Mouse (Mus musculus): Measurements from ENCODE around the gene Tomm40. TPM values are rescaled to one million over a fixed set of nuclear protein-coding genes. Genes with fewer than 3 reads are reported as not detected.

The Tomm40 gene
- polyA plus RNA-seq, 1 experiment: 112 TPM

DNA sequence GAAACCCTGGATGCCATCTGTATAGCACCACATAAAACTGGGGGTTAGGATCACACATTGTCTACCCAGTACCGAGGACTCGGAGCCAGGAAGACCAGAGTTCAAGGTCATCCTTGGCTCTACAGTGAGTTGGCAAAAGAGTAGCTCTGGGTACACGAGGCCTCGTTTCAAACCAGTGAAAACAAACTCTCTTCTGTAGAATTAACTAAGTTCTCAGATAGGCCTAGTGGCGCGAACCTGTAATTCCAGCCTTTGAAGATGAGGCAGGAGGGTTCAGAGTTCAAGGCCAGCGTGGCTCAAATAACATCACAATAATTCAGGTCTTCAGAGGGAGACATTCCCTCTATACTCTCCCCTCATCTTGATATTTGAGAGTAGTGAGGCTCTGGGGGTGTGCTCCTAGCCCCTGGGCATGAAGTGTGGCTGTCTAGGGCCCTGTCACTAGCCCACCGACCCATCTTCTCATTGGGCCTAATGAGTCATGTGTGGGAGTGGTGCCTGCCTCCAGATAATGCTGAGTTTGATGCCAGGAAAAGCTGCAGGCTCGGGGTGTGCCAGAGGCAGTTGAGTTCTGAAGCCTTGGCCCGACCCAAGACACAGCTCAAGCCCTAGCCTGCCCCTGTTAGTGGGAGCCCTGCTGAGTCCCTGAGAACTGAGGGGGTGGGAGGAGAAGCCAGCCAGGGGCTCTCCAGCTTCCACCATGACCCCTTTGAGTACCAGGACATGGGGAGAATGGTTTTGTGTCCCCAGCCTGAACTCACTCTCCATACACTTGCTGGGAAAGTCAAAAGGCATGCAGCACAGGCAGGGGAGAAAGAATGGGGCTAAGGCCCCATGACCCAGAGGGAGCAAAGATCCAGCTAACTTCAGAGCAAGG is 20.7 kb downstream of the Tomm40 start:
- H3K36me3 ChIP-seq (ENCODE audit: control insufficient read depth, insufficient read depth): no peaks in the 10 kb centered on the region
- no peaks in the 10 kb centered on the region for H3K27me3 ChIP-seq (ENCODE audit: control insufficient read depth, insufficient read depth, insufficient read length)
- no peaks in the 10 kb centered on the region for H3K79me2 ChIP-seq (ENCODE audit: control insufficient read depth, insufficient read depth)
- no peak overlapping the region for H3ac ChIP-seq (ENCODE audit: control insufficient read depth, insufficient read length)
- H3K4me3 ChIP-seq: no peak overlapping the region
- TF ChIP-seq MYOG (IDR thresholded peaks at IDR 0.05; ENCODE audit: control insufficient read depth in 1 of 3, insufficient read depth in 1 of 3, insufficient read length in 2 of 3, low read depth in 2 of 3) (no peak), E2F4 (IDR thresholded peaks at IDR 0.05; ENCODE audit: insufficient read depth) (no peak), MAX (IDR thresholded peaks at IDR 0.05; ENCODE audit: low read depth) (no peak), POLR2A (IDR thresholded peaks at IDR 0.05; ENCODE audit: insufficient read length, low read depth) (no peak), USF1 (IDR thresholded peaks at IDR 0.05; ENCODE audit: low read depth) (no peak), POLR2AphosphoS2 (IDR thresholded peaks at IDR 0.05; ENCODE audit: insufficient read length, low read depth) (no peak), MYOD1 (IDR thresholded peaks at IDR 0.05; ENCODE audit: control insufficient read depth in 1 of 3, insufficient read length in 2 of 3, low read depth in 2 of 3) (no peak), TCF12 (IDR thresholded peaks at IDR 0.05; ENCODE audit: insufficient read depth, poor library complexity, severe bottlenecking) (no peak), REST (IDR thresholded peaks at IDR 0.05; ENCODE audit: insufficient read depth, insufficient read length) (no peak), CEBPB (IDR thresholded peaks at IDR 0.05; ENCODE audit: insufficient read depth, poor library complexity, severe bottlenecking) (no peak), TCF3 (IDR thresholded peaks at IDR 0.05; ENCODE audit: insufficient read length, low read depth) (no peak), SRF (IDR thresholded peaks at IDR 0.05; ENCODE audit: control insufficient read depth, insufficient read length, low read depth) (no peak)
- H3K4me2 ChIP-seq (ENCODE audit: low read depth): no peak overlapping the region

DNA sequence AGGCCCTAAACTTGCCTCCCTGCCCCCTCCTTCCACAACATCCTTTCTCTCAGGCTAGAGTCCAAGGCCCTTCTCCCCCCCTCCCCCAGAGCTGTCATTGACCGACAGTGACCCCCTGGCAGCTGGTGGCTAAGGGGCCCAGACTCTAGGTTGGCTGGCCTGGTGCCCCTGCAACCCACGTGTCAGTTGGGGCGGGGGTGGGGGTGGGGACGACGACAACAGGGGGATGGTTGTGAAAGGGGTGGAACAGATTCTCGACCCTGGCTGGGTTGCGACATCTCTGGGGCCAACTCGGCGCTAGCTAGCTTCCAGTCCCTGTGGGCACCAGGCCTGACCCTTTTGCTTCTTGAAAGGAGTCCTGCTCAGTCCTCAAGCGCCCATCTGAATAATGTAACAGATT is 21.8 kb downstream of the Tomm40 start:
- no peaks in the 10 kb centered on the region for H3K79me2 ChIP-seq (ENCODE audit: control insufficient read depth, insufficient read depth)
- peaks cover 6% of the 10 kb centered on the region for H3K27me3 ChIP-seq (ENCODE audit: control insufficient read depth, insufficient read depth, insufficient read length)
- no peaks in the 10 kb centered on the region for H3K36me3 ChIP-seq (ENCODE audit: control insufficient read depth, insufficient read depth)
- H3K4me3 ChIP-seq: no peak overlapping the region
- H3K4me2 ChIP-seq (ENCODE audit: low read depth): no peak overlapping the region
- H3ac ChIP-seq (ENCODE audit: control insufficient read depth, insufficient read length): no peak overlapping the region
- TF ChIP-seq CEBPB (IDR thresholded peaks at IDR 0.05; ENCODE audit: insufficient read depth, poor library complexity, severe bottlenecking): 0 out of 2 replicates have a peak, but pooled peaks have one; percentile 38
- no peak for TF ChIP-seq SRF (IDR thresholded peaks at IDR 0.05; ENCODE audit: control insufficient read depth, insufficient read length, low read depth)

DNA sequence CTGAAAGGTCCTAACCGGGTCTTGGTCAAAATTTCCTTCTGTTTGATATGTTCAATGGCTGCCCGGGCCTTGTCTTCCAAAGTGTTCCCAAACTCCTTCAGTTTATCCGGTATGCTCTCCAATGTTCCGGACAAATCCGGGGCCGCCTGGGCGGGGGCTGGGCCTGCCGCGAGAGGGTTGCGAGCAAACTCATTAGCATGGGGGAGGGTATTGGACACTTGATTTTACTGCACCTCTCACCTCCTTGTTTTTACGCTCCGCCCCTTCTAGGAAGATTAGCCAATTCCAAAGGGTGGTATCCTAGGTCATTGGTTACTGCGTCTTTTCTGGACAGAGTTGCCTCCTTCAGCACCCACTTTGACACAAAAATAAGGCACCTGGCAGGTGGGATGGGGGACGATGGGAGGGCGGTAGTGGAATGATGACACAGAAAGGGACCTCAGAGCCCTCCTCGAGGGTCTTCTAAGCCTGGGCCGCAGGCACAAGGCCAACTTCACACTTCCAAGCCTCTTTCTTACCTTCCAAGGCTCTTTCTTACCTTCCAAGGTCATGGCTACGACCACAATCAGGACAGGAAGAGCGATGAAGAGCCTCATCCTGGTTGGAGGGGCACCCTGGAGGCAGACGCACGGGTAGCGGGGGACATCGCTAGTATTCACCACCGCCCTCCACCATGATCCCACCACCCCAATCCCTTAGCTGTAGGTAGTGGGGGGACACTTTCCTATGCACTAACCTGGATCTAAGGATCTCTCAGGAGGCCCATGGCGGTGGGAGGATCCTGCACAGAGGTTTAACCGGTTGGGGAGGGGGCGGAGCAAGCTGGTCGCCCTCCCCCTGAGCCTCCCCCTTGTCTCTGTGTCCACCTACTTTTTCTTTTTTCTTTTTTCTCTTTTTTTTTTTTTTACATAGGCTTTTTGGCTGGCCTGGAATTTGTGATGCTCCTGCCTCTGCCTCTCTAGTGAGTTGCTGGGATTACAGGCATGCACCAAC is 23.1 kb downstream of the Tomm40 start, which contains the start of gene Apoc1:
Gene Apoc1 (minus strand): TSS at position 788 of the 993 bp plus-strand sequence.
- H3K36me3 ChIP-seq (ENCODE audit: control insufficient read depth, insufficient read depth): no peaks in the 10 kb centered on the region
- no peaks in the 10 kb centered on the region for H3K79me2 ChIP-seq (ENCODE audit: control insufficient read depth, insufficient read depth)
- H3K27me3 ChIP-seq (ENCODE audit: control insufficient read depth, insufficient read depth, insufficient read length): peaks cover 6% of the 10 kb centered on the region
- no peak within 1 kb of the TSS for H3K4me2 ChIP-seq (ENCODE audit: low read depth)
- TF ChIP-seq MYOG (IDR thresholded peaks at IDR 0.05; ENCODE audit: control insufficient read depth in 1 of 3, insufficient read depth in 1 of 3, insufficient read length in 2 of 3, low read depth in 2 of 3) (no peak), REST (IDR thresholded peaks at IDR 0.05; ENCODE audit: insufficient read depth, insufficient read length) (no peak), TCF12 (IDR thresholded peaks at IDR 0.05; ENCODE audit: insufficient read depth, poor library complexity, severe bottlenecking) (no peak), SRF (IDR thresholded peaks at IDR 0.05; ENCODE audit: control insufficient read depth, insufficient read length, low read depth) (no peak), POLR2AphosphoS2 (IDR thresholded peaks at IDR 0.05; ENCODE audit: insufficient read length, low read depth) (no peak), TCF3 (IDR thresholded peaks at IDR 0.05; ENCODE audit: insufficient read length, low read depth) (no peak), USF1 (IDR thresholded peaks at IDR 0.05; ENCODE audit: low read depth) (no peak), MYOD1 (IDR thresholded peaks at IDR 0.05; ENCODE audit: control insufficient read depth in 1 of 3, insufficient read length in 2 of 3, low read depth in 2 of 3) (no peak), POLR2A (IDR thresholded peaks at IDR 0.05; ENCODE audit: insufficient read length, low read depth) (no peak), MAX (IDR thresholded peaks at IDR 0.05; ENCODE audit: low read depth) (no peak), E2F4 (IDR thresholded peaks at IDR 0.05; ENCODE audit: insufficient read depth) (no peak), CEBPB (IDR thresholded peaks at IDR 0.05; ENCODE audit: insufficient read depth, poor library complexity, severe bottlenecking) (no peak)
- H3K4me3 ChIP-seq: no peak within 1 kb of the TSS
- H3ac ChIP-seq (ENCODE audit: control insufficient read depth, insufficient read length): no peak within 1 kb of the TSS

DNA sequence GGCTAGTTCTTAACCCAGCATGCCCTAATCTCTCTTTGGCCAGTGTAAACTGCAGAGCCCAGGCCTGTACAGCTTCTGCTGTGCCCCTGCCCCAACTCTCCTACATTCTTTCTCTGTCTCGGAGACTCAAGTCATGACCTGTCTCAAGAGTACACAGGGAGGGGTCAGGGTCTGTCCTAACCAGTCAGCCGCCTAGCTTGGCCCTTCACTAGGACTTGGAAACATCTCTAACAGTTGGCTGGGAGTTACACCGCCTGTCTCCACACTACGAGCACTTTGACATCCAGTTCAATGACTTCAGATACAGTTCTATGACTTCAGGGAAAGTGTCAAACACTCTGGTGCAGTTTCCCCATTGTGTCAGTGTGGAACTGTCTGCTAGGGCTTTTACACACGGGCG is 23.8 kb downstream of the Tomm40 start:
- no peak for TF ChIP-seq MYOD1 (IDR thresholded peaks at IDR 0.05; ENCODE audit: control insufficient read depth in 1 of 3, insufficient read length in 2 of 3, low read depth in 2 of 3)
- TF ChIP-seq POLR2A (IDR thresholded peaks at IDR 0.05; ENCODE audit: insufficient read length, low read depth): no peak
- H3K4me3 ChIP-seq: no peak overlapping the region
- H3ac ChIP-seq (ENCODE audit: control insufficient read depth, insufficient read length): no peak overlapping the region
- H3K27me3 ChIP-seq (ENCODE audit: control insufficient read depth, insufficient read depth, insufficient read length): peaks cover 6% of the 10 kb centered on the region
- H3K36me3 ChIP-seq (ENCODE audit: control insufficient read depth, insufficient read depth): no peaks in the 10 kb centered on the region
- no peak overlapping the region for H3K4me2 ChIP-seq (ENCODE audit: low read depth)
- H3K79me2 ChIP-seq (ENCODE audit: control insufficient read depth, insufficient read depth): no peaks in the 10 kb centered on the region

Measured in myocyte (in vitro differentiated cells).